Mouse (Mus musculus): ENCODE measurements around the gene Gpam.

DNA sequence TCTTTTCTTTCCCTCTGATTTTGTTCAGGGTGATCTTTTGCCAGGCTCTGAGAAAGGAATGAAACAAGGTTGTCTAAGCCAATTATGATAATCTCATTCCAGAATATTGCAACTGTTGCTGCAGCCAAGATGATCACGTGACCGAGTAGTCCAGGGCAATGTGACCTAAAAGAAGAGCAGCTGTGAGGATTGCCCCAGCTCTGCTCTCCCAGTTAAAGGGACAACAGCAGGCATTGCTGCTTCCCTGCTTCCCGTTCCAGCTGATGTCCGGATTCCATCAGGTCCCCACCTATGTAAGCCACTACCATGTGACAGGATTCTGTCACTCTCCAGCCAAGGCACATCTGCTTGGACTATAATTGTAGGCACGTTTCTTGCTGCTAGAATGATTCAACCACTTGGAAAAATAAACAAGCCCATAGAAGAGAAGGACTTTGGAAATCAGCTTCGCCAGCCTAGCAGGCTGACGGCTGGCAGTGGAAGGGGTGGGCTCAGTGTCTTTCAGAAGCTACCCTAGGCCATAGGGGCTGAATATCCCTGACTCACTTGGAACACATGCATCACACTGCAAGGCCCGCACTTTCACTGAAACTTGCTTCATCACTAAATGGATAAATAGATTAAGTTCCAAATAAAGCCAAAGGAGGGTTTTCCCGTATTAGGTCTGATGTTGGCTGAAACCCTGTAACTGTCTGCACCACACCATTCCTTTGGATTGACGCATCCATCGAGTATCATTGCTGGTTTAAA lies 23.8 kb downstream of the Gpam start:
- TF ChIP-seq POLR2A (IDR thresholded peaks at IDR 0.05; ENCODE audit: control insufficient read depth, extremely low read depth, insufficient read depth, low read length, poor library complexity) = no peak
- TF ChIP-seq CTCF (IDR thresholded peaks at IDR 0.05; ENCODE audit: borderline replicate concordance, control insufficient read depth, extremely low read depth, insufficient read depth, low read length, poor library complexity) = no peak

Data from thymus, adult 2 months (tissue).